Comparison of ENCODE assay signal across 10 mouse cellular contexts in the genomic region with DNA sequence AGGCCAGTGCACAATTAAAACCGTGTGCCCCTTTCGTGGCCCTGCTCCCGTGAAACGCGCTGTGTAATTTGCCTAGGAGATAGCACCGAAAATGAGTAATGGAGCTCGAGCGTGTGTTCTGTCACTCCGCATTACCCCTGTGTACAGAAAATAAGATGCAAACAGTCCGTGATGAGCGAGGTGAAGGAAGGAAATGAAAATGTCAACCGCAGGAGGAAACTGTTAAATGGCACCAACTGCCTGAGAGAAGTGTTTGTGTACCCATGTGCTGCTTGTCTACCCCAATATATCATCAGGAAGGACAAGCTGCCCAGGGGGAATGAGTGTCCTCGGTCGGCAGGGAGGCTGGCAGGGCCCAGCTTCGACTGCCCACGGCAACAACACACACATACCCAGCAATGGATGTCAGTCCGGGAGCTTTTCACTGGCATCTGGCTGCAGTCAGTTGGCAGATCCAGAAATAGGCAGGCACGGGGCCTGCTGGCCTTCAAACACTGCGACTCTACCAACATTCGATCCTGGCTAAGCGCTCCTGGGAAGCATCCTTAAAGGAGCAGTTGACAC.
A peak's percentile ranks its signal among the peaks of the same experiment; 100 is the strongest.
DNase-seq lines count a peak whose midpoint lies in the region; ATAC-seq and TF ChIP-seq lines count a peak whose summit lies in the region.
"Had no signal": no experiment of that assay in that cellular context is flagged by ENCODE, and none has a peak within 500 bp of the region (broad histone marks: within the 10 kb centered on the region; RNA-seq: fewer than 3 reads in every experiment).

No protein-coding gene starts in this region.

- no peaks in the 10 kb centered on the region for H3K9me3 ChIP-seq in hindbrain, embryonic 12.5 days (replicated peaks)
- no peaks in the 10 kb centered on the region for H3K9me3 ChIP-seq in hindbrain, embryonic 10.5 days
- no peaks in the 10 kb centered on the region for H3K9me3 ChIP-seq in heart, postnatal 0 days (replicated peaks; ENCODE audit: control insufficient read depth, low read length)
- H3K9me3 ChIP-seq: embryonic facial prominence, embryonic 12.5 days had no signal

- DNase-seq in hindbrain, embryonic 10.5 days (ENCODE audit: low spot score): no peak
- DNase-seq in cerebellum, adult 9-10 months: peak; percentile 65
- peak; percentile 45 for DNase-seq in heart, postnatal 0 days (ENCODE audit: low spot score)
- DNase-seq in left cerebral cortex, adult 8-10 months (ENCODE audit: low spot score in 2 of 2): peak; percentile 22 to 51
- peak; percentile 23 for DNase-seq in right cerebral cortex, postnatal 14 days
- no peak for DNase-seq in testis, postnatal 10 days (ENCODE audit: low spot score)
- DNase-seq in spleen, postnatal 10 days (ENCODE audit: low spot score in 2 of 2): no peak

- no peak for TF ChIP-seq CTCF in heart, postnatal 0 days (IDR thresholded peaks at IDR 0.05; ENCODE audit: low read depth)

- H3K4me3 ChIP-seq in hindbrain, embryonic 12.5 days: no peak overlapping the region
- H3K4me3 ChIP-seq in hindbrain, embryonic 10.5 days: no peak overlapping the region
- no peak overlapping the region for H3K4me3 ChIP-seq in heart, postnatal 0 days (ENCODE audit: low read depth, low read length)
- H3K4me3 ChIP-seq: embryonic facial prominence, embryonic 12.5 days had no signal

- H3K27ac ChIP-seq in hindbrain, embryonic 12.5 days: peak overlapping the region; percentile 62
- H3K27ac ChIP-seq in hindbrain, embryonic 10.5 days: no peak overlapping the region
- H3K27ac ChIP-seq in heart, postnatal 0 days (ENCODE audit: low read depth): peak overlapping the region; percentile 32; the same call in 1 of the 2 replicates
- H3K27ac ChIP-seq: embryonic facial prominence, embryonic 12.5 days; liver, embryonic 14.5 days had no signal

- peak; percentile 60 for ATAC-seq in hindbrain, embryonic 12.5 days (ENCODE audit: low FRiP score)
- peak; percentile 75 for ATAC-seq in heart, postnatal 0 days (ENCODE audit: insufficient read depth, low read depth)

- H3K4me1 ChIP-seq in hindbrain, embryonic 12.5 days: peaks cover 8% of the 10 kb centered on the region; the same call in 1 of the 2 replicates
- no peaks in the 10 kb centered on the region for H3K4me1 ChIP-seq in hindbrain, embryonic 10.5 days (replicated peaks)
- H3K4me1 ChIP-seq in heart, postnatal 0 days (ENCODE audit: control insufficient read depth, insufficient read depth): 0 out of 2 replicates have a peak, but pooled peaks cover 12% of the 10 kb centered on the region

- 0 out of 2 replicates have a peak overlapping the region, but pooled peaks have one; percentile 1 for H3K4me2 ChIP-seq in hindbrain, embryonic 12.5 days (replicated peaks)
- 0 out of 2 replicates have a peak overlapping the region, but pooled peaks have one; percentile 6 for H3K4me2 ChIP-seq in heart, postnatal 0 days (ENCODE audit: low read depth, low read length)
- H3K4me2 ChIP-seq: embryonic facial prominence, embryonic 12.5 days had no signal

- no peak overlapping the region for H3K9ac ChIP-seq in hindbrain, embryonic 12.5 days
- no peak overlapping the region for H3K9ac ChIP-seq in heart, postnatal 0 days (replicated peaks; ENCODE audit: low read depth, low read length)
- H3K9ac ChIP-seq: embryonic facial prominence, embryonic 12.5 days; liver, embryonic 14.5 days had no signal

- WGBS in hindbrain, embryonic 12.5 days: 60% methylated on average over 21 of the region's 21 CpGs
- 82% methylated on average over 21 of the region's 21 CpGs for WGBS in hindbrain, embryonic 10.5 days
- WGBS in heart, postnatal 0 days: 64% methylated on average over 21 of the region's 21 CpGs

- H3K27me3 ChIP-seq in hindbrain, embryonic 12.5 days: no peaks in the 10 kb centered on the region
- H3K27me3 ChIP-seq in hindbrain, embryonic 10.5 days (ENCODE audit: insufficient read depth, poor library complexity, severe bottlenecking): no peaks in the 10 kb centered on the region
- H3K27me3 ChIP-seq in heart, postnatal 0 days (ENCODE audit: control insufficient read depth, insufficient read depth, low read length): no peaks in the 10 kb centered on the region
- H3K27me3 ChIP-seq: embryonic facial prominence, embryonic 12.5 days had no signal

- H3K36me3 ChIP-seq in hindbrain, embryonic 12.5 days: no peaks in the 10 kb centered on the region
- H3K36me3 ChIP-seq in hindbrain, embryonic 10.5 days: no peaks in the 10 kb centered on the region
- no peaks in the 10 kb centered on the region for H3K36me3 ChIP-seq in heart, postnatal 0 days (replicated peaks; ENCODE audit: control insufficient read depth, insufficient read depth, low read length)
- H3K36me3 ChIP-seq: embryonic facial prominence, embryonic 12.5 days had no signal

- TF ChIP-seq EP300 in heart, postnatal 0 days (IDR thresholded peaks at IDR 0.05; ENCODE audit: low read depth): no peak

Comparison
In these comparisons a context has a peak if more than half of its experiments do, and no peak if none do; other contexts are left out.
1. DNase-seq: peak in cerebellum, adult 9-10 months (single experiment), heart, postnatal 0 days (single experiment), left cerebral cortex, adult 8-10 months (2 of 2) and right cerebral cortex, postnatal 14 days (single experiment); none in hindbrain, embryonic 10.5 days (single experiment), testis, postnatal 10 days (single experiment) and spleen, postnatal 10 days (0 of 2).